Mouse (Mus musculus): ENCODE results near the gene Duxf3. TPM values are rescaled to one million over a fixed set of nuclear protein-coding genes. Genes with fewer than 3 reads are reported as not detected.
"Not testable (repeated sequence)": the region's sequence is repeated elsewhere in the genome, so short reads cannot be mapped to it uniquely, and the experiment has no call there.

Duxf3 gene
- total RNA-seq (2014; rRNA removed) (0.83 TPM in 1 of 2 replicates, not detected in the other), polyA plus RNA-seq (2015; fragmentation: Nextera tagmentation; extraction: Ambion mirVana) (not detected in 2 replicates)

GRCm38 (mm10) chr10:58232641-58232969 lies at the start of gene Duxf3:
Gene Duxf3 (minus strand): TSS chr10:58232675.
- H3K9me3 ChIP-seq (ENCODE audit: low read length): peaks cover 13% of the 10 kb centered on the region
- ATAC-seq: peak; percentile 53; the same call in 1 of the 2 replicates
- H3K9ac ChIP-seq (replicated peaks; ENCODE audit: low read length); H3K36me3 ChIP-seq (ENCODE audit: insufficient read depth, low read length); H3K4me1 ChIP-seq (ENCODE audit: insufficient read depth, low read length); H3K27me3 ChIP-seq (ENCODE audit: insufficient read depth, low read length); H3K4me2 ChIP-seq (ENCODE audit: low read depth, low read length); H3K4me3 ChIP-seq (ENCODE audit: low read length); DNase-seq (ENCODE audit: low spot score); H3K27ac ChIP-seq: not testable (repeated sequence)
- WGBS: 79% methylated on average over 4 of the region's 8 CpGs

GRCm38 (mm10) chr10:58282238-58282637 lies 49.8 kb upstream of the Duxf3 start:
- no peak overlapping the region for H3K4me2 ChIP-seq (ENCODE audit: low read depth, low read length)
- DNase-seq (ENCODE audit: low spot score): no peak
- H3K9ac ChIP-seq (replicated peaks; ENCODE audit: low read length): no peak overlapping the region
- no peak for ATAC-seq
- no peaks in the 10 kb centered on the region for H3K9me3 ChIP-seq (ENCODE audit: low read length)
- H3K4me1 ChIP-seq (ENCODE audit: insufficient read depth, low read length): no peaks in the 10 kb centered on the region
- H3K27me3 ChIP-seq (ENCODE audit: insufficient read depth, low read length): no peaks in the 10 kb centered on the region
- TF ChIP-seq CTCF (IDR thresholded peaks at IDR 0.05; ENCODE audit: low read depth): no peak
- H3K4me3 ChIP-seq (ENCODE audit: low read length): no peak overlapping the region
- H3K27ac ChIP-seq: no peak overlapping the region
- 97% methylated on average over 7 of the region's 7 CpGs for WGBS
- peaks cover 18% of the 10 kb centered on the region for H3K36me3 ChIP-seq (ENCODE audit: insufficient read depth, low read length)

- WGBS: 82% methylated on average over 5 of the region's 5 CpGs
- no peak for ATAC-seq
Measured at GRCm38 (mm10) chr10:58258466-58258865, 26.0 kb upstream of the Duxf3 start.

GRCm38 (mm10) chr10:58255954-58256353 lies 23.5 kb upstream of the Duxf3 start:
- 0 out of 2 replicates have a peak overlapping the region, but pooled peaks have one; percentile 82 for H3K27ac ChIP-seq

More at GRCm38 (mm10) chr10:58258466-58258865, 26.0 kb upstream of the Duxf3 start:
- Histone ChIP-seq H3K36me3 (ENCODE audit: insufficient read depth, low read length) (peaks cover 15% of the 10 kb centered on the region; the same call in 1 of the 2 replicates), H3K9ac (replicated peaks; ENCODE audit: low read length) (no peak overlapping the region), H3K4me2 (ENCODE audit: low read depth, low read length) (no peak overlapping the region), H3K9me3 (ENCODE audit: low read length) (no peaks in the 10 kb centered on the region), H3K4me1 (ENCODE audit: insufficient read depth, low read length) (no peaks in the 10 kb centered on the region), H3K27me3 (ENCODE audit: insufficient read depth, low read length) (no peaks in the 10 kb centered on the region), H3K27ac (no peak overlapping the region), H3K4me3 (ENCODE audit: low read length) (no peak overlapping the region)
- peak; percentile 49 for TF ChIP-seq CTCF (IDR thresholded peaks at IDR 0.05; ENCODE audit: low read depth)
- peak; percentile 26 for DNase-seq (ENCODE audit: low spot score)

GRCm38 (mm10) chr10:58255213-58255892 lies 22.9 kb upstream of the Duxf3 start, which contains the start of gene Gcc2:
Gene Gcc2 (plus strand): TSS chr10:58255497.
- peak; percentile 98 for DNase-seq (ENCODE audit: low spot score)

More at GRCm38 (mm10) chr10:58255954-58256353, 23.5 kb upstream of the Duxf3 start:
- H3K9me3 ChIP-seq (ENCODE audit: low read length): no peaks in the 10 kb centered on the region
- peak overlapping the region; percentile 64 for H3K4me2 ChIP-seq (ENCODE audit: low read depth, low read length)
- H3K36me3 ChIP-seq (ENCODE audit: insufficient read depth, low read length): peaks cover 10% of the 10 kb centered on the region; the same call in 1 of the 2 replicates
- DNase-seq (ENCODE audit: low spot score) (no peak), ATAC-seq (no peak)
- no peak for TF ChIP-seq CTCF (IDR thresholded peaks at IDR 0.05; ENCODE audit: low read depth)
- H3K4me1 ChIP-seq (ENCODE audit: insufficient read depth, low read length): no peaks in the 10 kb centered on the region
- WGBS: 4% methylated on average over 4 of the region's 4 CpGs
- no peaks in the 10 kb centered on the region for H3K27me3 ChIP-seq (ENCODE audit: insufficient read depth, low read length)
- peak overlapping the region; percentile 91 for H3K4me3 ChIP-seq (ENCODE audit: low read length)
- peak overlapping the region; percentile 84 for H3K9ac ChIP-seq (replicated peaks; ENCODE audit: low read length)

GRCm38 (mm10) chr10:58254635-58255175 lies 22.2 kb upstream of the Duxf3 start:
- TF ChIP-seq CTCF (IDR thresholded peaks at IDR 0.05; ENCODE audit: low read depth): no peak
- peaks cover 7% of the 10 kb centered on the region; the same call in 1 of the 2 replicates for H3K36me3 ChIP-seq (ENCODE audit: insufficient read depth, low read length)
- peak overlapping the region; percentile 91 for H3K4me3 ChIP-seq (ENCODE audit: low read length)
- H3K27me3 ChIP-seq (ENCODE audit: insufficient read depth, low read length): no peaks in the 10 kb centered on the region
- ATAC-seq (peak; percentile 22), DNase-seq (ENCODE audit: low spot score) (peak; percentile 12)
- 17% methylated on average over 6 of the region's 6 CpGs for WGBS
- H3K4me2 ChIP-seq (ENCODE audit: low read depth, low read length): peak overlapping the region; percentile 64
- no peaks in the 10 kb centered on the region for H3K4me1 ChIP-seq (ENCODE audit: insufficient read depth, low read length)
- peak overlapping the region; percentile 45; the same call in 1 of the 2 replicates for H3K27ac ChIP-seq
- no peaks in the 10 kb centered on the region for H3K9me3 ChIP-seq (ENCODE audit: low read length)
- peak overlapping the region; percentile 84 for H3K9ac ChIP-seq (replicated peaks; ENCODE audit: low read length)

More at GRCm38 (mm10) chr10:58255213-58255892, 22.9 kb upstream of the Duxf3 start, which contains the start of gene Gcc2:
- Histone ChIP-seq H3K4me3 (ENCODE audit: low read length) (peak within 1 kb of the TSS; percentile 91), H3K36me3 (ENCODE audit: insufficient read depth, low read length) (peaks cover 10% of the 10 kb centered on the region; the same call in 1 of the 2 replicates), H3K9me3 (ENCODE audit: low read length) (no peaks in the 10 kb centered on the region), H3K4me1 (ENCODE audit: insufficient read depth, low read length) (no peaks in the 10 kb centered on the region), H3K9ac (replicated peaks; ENCODE audit: low read length) (peak within 1 kb of the TSS; percentile 84), H3K4me2 (ENCODE audit: low read depth, low read length) (peak within 1 kb of the TSS; percentile 64), H3K27me3 (ENCODE audit: insufficient read depth, low read length) (no peaks in the 10 kb centered on the region), H3K27ac (peak within 1 kb of the TSS; percentile 82)
- TF ChIP-seq CTCF (IDR thresholded peaks at IDR 0.05; ENCODE audit: low read depth): peak; percentile 10; the same call in 1 of the 2 replicates
- under 1% methylated on average over 56 of the region's 58 CpGs for WGBS
- ATAC-seq: peak; percentile 99
